Mouse (Mus musculus): ENCODE measurements at regions not wholly inside any gene's neighbourhood (a gene's known extent, or its start where the extent isn't known, plus 50 kb on each side); places are given as distances from the start of the nearest gene placed in this dataset.
"Not testable (repeated sequence)": the region's sequence is repeated elsewhere in the genome, so short reads cannot be mapped to it uniquely, and the experiment has no call there.

DNA sequence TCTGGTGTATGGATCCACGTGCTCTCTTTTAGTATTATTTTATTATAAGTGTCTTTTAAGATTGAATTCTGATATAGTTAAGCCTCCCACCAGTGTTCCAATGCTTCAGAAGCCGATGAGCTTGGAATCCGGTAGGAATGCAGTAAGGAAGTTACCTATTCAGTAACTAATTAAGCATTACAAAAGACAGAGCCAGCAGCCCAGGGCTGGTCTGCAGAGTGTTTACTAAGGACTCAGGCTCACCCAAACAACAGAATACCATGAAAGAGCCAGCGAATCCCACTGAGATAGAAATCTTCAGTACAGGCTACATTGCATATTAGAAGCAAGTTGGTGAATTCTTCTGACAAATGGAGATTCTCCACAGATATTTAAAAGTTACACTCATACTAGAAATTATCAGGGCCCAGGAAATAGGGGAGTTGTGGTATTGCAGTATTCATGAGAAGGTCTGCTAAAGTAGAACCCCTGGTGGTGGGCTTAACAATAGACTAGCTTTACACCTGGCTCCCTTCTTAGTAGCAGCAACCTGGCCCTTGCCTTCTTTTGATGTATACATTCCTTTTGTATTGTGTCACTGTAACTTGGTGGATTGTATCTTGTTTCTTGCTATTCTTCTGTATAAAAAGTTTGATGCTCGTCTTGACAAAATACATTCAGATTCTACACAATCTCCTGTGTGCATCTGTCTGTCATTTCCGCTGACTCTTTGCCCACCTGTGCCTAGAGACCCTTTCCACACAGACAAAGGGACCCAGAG is 149.9 kb upstream of the Fundc1 start:
- TF ChIP-seq CTCF (IDR thresholded peaks at IDR 0.05; ENCODE audit: borderline replicate concordance, insufficient read depth, low read length); POLR2A (IDR thresholded peaks at IDR 0.05; ENCODE audit: low read depth, low read length): not testable (repeated sequence)

Data from embryonic fibroblast, embryonic 13.5 days (primary cell).